Mouse (Mus musculus) thymus, adult 2 months (tissue): ENCODE results near the gene Sox9.

Experiments
- CTCF ChIP-seq: fragments of 200-500 bp; IDR thresholded peaks from 2 replicates; pipeline ENCODE4 v1.5.1; 2012; ENCODE audit warnings: mild to moderate bottlenecking, control low read depth, low read length, moderate library complexity, borderline replicate concordance; ENCODE audit not compliant: control insufficient read depth, poor library complexity, insufficient read depth; ENCODE audit errors: extremely low read depth
- POLR2A ChIP-seq: fragments of 200-500 bp; IDR thresholded peaks from 2 replicates; pipeline ENCODE4 v1.6.1; 2012; ENCODE audit warnings: mild to moderate bottlenecking, low read length, control low read depth, moderate library complexity; ENCODE audit not compliant: control insufficient read depth, poor library complexity, insufficient read depth; ENCODE audit errors: extremely low read depth

- no peak for TF ChIP-seq POLR2A
- no peak for TF ChIP-seq CTCF
Observed at GRCm38 (mm10) chr11:112827044-112827347, 45.0 kb downstream of the Sox9 start.
